Mouse (Mus musculus) liver, postnatal 0 days (tissue): Measurements from ENCODE around the gene 4930412O13Rik. TPM values are rescaled to one million over a fixed set of nuclear protein-coding genes. Genes with fewer than 3 reads are reported as not detected.

Source experiments
- ATAC-seq: fragments of 200-750 bp; cut with Nextera tagmentation; 2 replicates; pipeline ENCODE4 v1.8.0; 2017; ENCODE audit warnings: mild to moderate bottlenecking, moderate library complexity
- DNase-seq: peaks from one replicate; pipeline ENCODE4 v3.0.0-alpha.2; 2016
- H3K27ac ChIP-seq: fragments of 300-500 bp; sonication (generic); 2 replicates; pipeline ENCODE4 v1.5.1; 2014; ENCODE audit warnings: antibody characterized with exemption, moderate library complexity, mild to moderate bottlenecking, low read depth
- H3K27me3 ChIP-seq: fragments of 300-500 bp; sonication (generic); 2 replicates; pipeline ENCODE4 v1.6.1; 2014; ENCODE audit warnings: low read length, control low read depth, mixed read lengths; ENCODE audit not compliant: insufficient read depth
- H3K36me3 ChIP-seq: fragments of 300-500 bp; sonication (generic); replicated peaks from 2 replicates; pipeline ENCODE4 v1.6.1; 2014; ENCODE audit warnings: mild to moderate bottlenecking, control low read depth, low read length, moderate library complexity, mixed read lengths; ENCODE audit not compliant: insufficient read depth
- H3K4me1 ChIP-seq: fragments of 300-500 bp; sonication (generic); 2 replicates; pipeline ENCODE4 v1.6.1; 2014; ENCODE audit warnings: antibody characterized with exemption, mild to moderate bottlenecking, control low read depth; ENCODE audit not compliant: insufficient read depth
- H3K4me2 ChIP-seq: fragments of 300-500 bp; sonication (generic); 2 replicates; pipeline ENCODE4 v1.6.1; 2014; ENCODE audit warnings: low read depth, mild to moderate bottlenecking, low read length, moderate library complexity, mixed read lengths
- H3K4me3 ChIP-seq: fragments of 300-500 bp; sonication (generic); 2 replicates; pipeline ENCODE4 v1.5.1; 2014; ENCODE audit warnings: low read depth, low read length
- H3K9ac ChIP-seq: fragments of 300-500 bp; sonication (generic); replicated peaks from 2 replicates; pipeline ENCODE4 v1.6.1; 2014; ENCODE audit warnings: mild to moderate bottlenecking, moderate library complexity
- H3K9me3 ChIP-seq: fragments of 300-500 bp; sonication (generic); 2 replicates; pipeline ENCODE4 v1.6.1; 2016; ENCODE audit warnings: mild to moderate bottlenecking, control low read depth, low read length, mixed read lengths
- CTCF ChIP-seq: sonication (generic); IDR thresholded peaks from 2 replicates; pipeline ENCODE4 v1.5.1; 2016; ENCODE audit warnings: antibody characterized with exemption, low read depth
- EP300 ChIP-seq: IDR thresholded peaks from 2 replicates; pipeline ENCODE4 v1.6.1; 2016; ENCODE audit warnings: antibody characterized with exemption, low read depth, mild to moderate bottlenecking
- WGBS: fragments of 180-500 bp; shearing (Covaris S2); extraction: QIAGEN DNeasy Blood & Tissue Kit; methylation state at CpG from one replicate; pipeline ENCODE4 v1.1.7; 2014; ENCODE audit not compliant: insufficient replicate concordance; 5-methylcytosine and 5-hydroxymethylcytosine counted together
- polyA plus RNA-seq: library from polyadenylated mRNA; unstranded; fragments of >200 nt; fragmentation: Nextera tagmentation; extraction: Ambion mirVana; gene quantifications from 2 replicates; pipeline ENCODE4 v1.2.1, GENCODE M21; 2015

The 4930412O13Rik gene
- polyA plus RNA-seq, 1 experiment from 2014 or later, result not detected

DNA sequence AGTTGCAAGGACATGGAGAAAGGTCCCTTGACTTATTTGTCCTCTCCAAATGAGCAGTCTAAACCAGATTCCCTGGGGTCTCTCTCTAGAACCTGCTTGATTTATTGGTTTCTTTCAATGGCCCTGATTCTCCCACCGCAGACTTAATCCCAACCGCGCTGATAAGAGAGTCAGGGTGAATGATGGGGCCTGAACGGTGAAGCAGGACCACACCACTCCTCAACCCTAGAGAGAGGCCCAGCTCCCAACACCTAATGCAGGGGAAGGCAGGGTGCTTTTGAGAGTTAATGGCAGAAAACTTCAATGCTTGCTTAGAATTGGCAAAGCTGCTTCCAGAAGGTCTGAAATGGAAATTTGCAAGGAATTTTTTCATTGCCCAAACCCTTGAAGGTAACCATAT is 5.8 kb upstream of the 4930412O13Rik start:
- H3K9ac ChIP-seq, result no peak overlapping the region
- H3K27me3 ChIP-seq, result peaks cover 57% of the 10 kb centered on the region
- H3K4me1 ChIP-seq, result peaks cover 17% of the 10 kb centered on the region
- 47% methylated on average over 4 of the region's 4 CpGs for WGBS
- H3K4me2 ChIP-seq, result peak overlapping the region; percentile 97; the same call in 1 of the 2 replicates
- H3K9me3 ChIP-seq, result no peaks in the 10 kb centered on the region
- H3K4me3 ChIP-seq, result no peak overlapping the region
- no peak overlapping the region for H3K27ac ChIP-seq
- TF ChIP-seq EP300, result no peak
- no peaks in the 10 kb centered on the region for H3K36me3 ChIP-seq
- DNase-seq, result no peak
- no peak for ATAC-seq

DNA sequence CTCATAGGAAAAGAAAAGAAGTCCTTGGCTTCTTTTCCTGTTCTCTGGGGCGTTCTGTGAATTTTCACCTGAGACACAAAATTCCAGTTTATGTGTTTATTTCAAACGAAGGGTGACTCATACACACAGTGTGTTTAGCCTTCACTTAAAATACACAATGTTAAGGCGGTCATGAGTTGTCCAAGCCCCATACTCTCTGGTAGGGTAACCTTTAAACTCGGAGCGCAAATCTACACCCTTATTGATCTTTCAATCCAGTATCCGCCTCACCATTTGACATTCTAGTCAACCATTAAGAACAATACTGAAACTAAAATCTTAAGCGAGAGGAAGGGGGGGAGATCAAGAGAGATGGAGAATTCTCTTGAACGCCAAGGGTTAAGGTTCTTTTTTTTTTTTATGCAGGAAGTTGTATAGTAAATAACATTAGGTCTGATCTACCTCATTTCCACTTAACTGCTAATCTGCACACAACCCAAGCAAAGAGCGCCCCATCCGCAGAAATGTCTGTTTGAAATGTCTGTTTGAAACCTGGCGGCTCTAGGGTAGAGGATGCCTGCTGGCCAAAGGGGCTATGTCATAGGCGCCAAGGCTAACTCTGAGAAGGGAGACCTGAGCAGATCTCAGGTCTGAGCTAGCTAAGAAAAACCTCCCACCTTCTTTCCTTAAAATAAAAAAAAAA is 5.2 kb upstream of the 4930412O13Rik start:
- no peak overlapping the region for H3K27ac ChIP-seq
- ATAC-seq (no peak), DNase-seq (no peak)
- peaks cover 63% of the 10 kb centered on the region for H3K27me3 ChIP-seq
- no peaks in the 10 kb centered on the region for H3K36me3 ChIP-seq
- H3K9ac ChIP-seq, result no peak overlapping the region
- H3K4me2 ChIP-seq, result peak overlapping the region; percentile 97
- H3K9me3 ChIP-seq, result no peaks in the 10 kb centered on the region
- H3K4me1 ChIP-seq, result peaks cover 18% of the 10 kb centered on the region
- H3K4me3 ChIP-seq, result peak overlapping the region; percentile 62
- TF ChIP-seq CTCF (no peak), EP300 (no peak)
- 46% methylated on average over 12 of the region's 12 CpGs for WGBS

DNA sequence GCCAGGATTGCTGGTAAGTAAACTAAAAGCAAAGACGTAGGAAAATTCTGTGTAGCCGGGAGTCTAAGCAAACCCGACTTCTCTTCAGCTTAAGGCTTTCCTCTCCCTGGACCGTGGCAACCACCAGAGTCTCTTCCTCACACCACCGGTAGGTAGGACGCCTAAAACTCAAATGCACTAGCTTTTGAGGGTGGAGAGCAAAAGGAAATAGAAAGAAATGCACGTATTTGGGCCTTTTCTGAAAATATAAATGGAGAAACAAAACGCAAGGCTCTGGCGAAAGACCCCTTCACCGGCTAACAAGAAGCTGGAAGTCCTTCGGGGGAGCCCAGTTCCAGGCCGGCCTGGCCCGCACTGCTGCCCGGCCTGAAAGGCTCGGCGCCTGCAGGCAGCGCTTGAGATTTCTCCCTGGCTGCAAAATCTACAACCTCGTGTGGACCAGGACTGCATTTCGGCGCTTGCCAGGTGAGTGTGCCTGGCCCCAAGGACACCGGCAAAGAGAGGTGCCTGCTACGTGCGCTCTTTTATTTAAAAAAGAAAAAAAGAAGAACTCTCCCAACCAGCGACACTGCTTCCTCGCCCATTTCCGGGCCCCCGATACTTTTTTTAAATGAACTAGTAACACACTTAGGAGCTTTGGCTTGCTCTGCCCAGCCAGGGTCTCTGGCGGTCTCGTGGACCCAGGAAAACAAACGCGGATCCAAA is 4.3 kb upstream of the 4930412O13Rik start:
- peaks cover 28% of the 10 kb centered on the region for H3K4me1 ChIP-seq
- no peaks in the 10 kb centered on the region for H3K9me3 ChIP-seq
- no peak for ATAC-seq
- H3K36me3 ChIP-seq, result no peaks in the 10 kb centered on the region
- TF ChIP-seq EP300 (no peak), CTCF (no peak)
- peak overlapping the region; percentile 62 for H3K4me3 ChIP-seq
- WGBS, result 6% methylated on average over 31 of the region's 31 CpGs
- no peak for DNase-seq
- H3K4me2 ChIP-seq, result peak overlapping the region; percentile 97
- H3K27me3 ChIP-seq, result peaks cover 72% of the 10 kb centered on the region
- 0 out of 2 replicates have a peak overlapping the region, but pooled peaks have one; percentile 6 for H3K27ac ChIP-seq
- peak overlapping the region; percentile 27; the same call in 1 of the 2 replicates for H3K9ac ChIP-seq

DNA sequence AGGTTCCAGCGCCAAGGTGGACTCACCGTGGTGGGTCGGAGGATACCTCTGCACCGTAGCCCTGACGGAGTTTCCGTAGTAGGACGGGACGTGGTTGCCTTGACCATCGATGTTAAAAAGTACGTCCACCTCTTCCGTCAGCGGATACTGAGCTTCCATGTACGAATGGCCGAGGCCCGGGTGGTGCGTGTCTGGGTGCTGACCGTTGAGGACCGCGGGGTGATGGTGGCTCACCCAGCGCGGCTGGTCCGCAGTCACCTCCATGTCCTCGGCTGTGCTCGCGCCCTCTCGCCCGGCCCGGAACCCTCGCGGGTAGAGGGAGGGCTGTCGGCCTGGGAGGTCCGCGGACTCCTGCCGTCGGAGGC is 3.7 kb upstream of the 4930412O13Rik start:
- Histone ChIP-seq H3K4me2 (peak overlapping the region; percentile 97), H3K27ac (no peak overlapping the region), H3K36me3 (no peaks in the 10 kb centered on the region), H3K4me1 (peaks cover 28% of the 10 kb centered on the region), H3K4me3 (peak overlapping the region; percentile 62), H3K27me3 (peaks cover 78% of the 10 kb centered on the region), H3K9me3 (no peaks in the 10 kb centered on the region), H3K9ac (peak overlapping the region; percentile 27; the same call in 1 of the 2 replicates)
- DNase-seq, result peak; percentile 47
- no peak for TF ChIP-seq EP300
- under 1% methylated on average over 35 of the region's 35 CpGs for WGBS
- no peak for ATAC-seq

DNA sequence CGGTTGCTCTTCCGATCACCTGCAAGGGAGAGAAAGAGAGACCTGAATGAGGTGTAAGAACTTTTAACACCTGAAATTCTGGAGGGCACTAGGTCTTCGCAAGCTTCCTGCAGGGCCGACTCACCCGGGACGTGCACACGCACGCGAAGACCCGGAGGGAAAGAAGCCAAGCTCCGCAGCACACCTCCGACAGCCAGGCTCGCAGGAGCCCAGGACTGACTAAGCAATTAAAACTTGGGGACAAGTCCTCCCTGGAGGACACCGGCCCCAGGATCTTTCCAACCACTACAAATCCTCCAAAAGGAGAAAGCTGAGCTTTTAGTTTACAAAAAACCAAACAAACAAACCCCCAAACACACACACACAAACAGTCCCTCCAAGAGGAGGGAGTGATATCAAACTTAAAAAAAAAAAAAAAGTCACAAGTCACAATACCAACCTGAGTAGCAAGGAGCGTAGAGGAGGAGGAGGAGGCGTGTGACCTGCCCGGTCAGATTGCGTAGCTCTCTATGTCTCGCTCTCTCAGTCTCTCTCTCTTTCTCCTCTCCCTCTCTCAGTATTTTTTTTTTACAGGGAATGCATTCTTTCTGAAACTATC is 3.0 kb upstream of the 4930412O13Rik start:
- peak overlapping the region; percentile 97 for H3K4me2 ChIP-seq
- ATAC-seq (no peak), DNase-seq (no peak)
- peak overlapping the region; percentile 62 for H3K4me3 ChIP-seq
- WGBS, result 2% methylated on average over 19 of the region's 19 CpGs
- TF ChIP-seq EP300 (no peak), CTCF (no peak)
- peaks cover 85% of the 10 kb centered on the region for H3K27me3 ChIP-seq
- no peak overlapping the region for H3K27ac ChIP-seq
- H3K9me3 ChIP-seq, result no peaks in the 10 kb centered on the region
- H3K4me1 ChIP-seq, result peaks cover 30% of the 10 kb centered on the region
- H3K36me3 ChIP-seq, result no peaks in the 10 kb centered on the region
- H3K9ac ChIP-seq, result peak overlapping the region; percentile 50

DNA sequence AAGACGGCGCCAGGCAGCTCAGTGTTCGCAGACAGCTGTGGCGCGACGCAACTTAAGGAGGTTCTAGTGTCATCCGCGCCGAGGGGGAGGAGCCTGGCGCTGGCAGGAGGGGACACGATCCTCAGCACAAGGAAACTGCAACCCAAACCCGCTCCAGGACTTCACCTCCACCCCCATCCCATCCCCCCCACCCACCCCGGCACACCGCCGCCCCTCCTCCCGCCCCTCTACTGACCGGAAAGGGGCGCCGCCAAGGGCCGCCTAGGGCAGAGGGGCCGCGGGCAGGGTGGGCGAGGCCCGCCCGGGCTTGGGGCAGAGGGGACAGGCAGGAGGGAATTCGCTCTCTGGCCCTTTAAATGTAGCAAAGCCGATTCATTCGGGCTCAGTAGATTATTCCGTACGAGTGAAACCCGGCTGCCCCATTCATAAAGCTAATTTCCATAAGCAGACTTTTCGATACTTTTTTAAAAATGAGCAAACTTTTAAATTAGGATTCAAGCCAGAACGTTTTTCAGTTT is 2.4 kb upstream of the 4930412O13Rik start:
- WGBS, result 1% methylated on average over 27 of the region's 33 CpGs
- TF ChIP-seq EP300 (no peak), CTCF (no peak)
- no peaks in the 10 kb centered on the region for H3K9me3 ChIP-seq
- H3K4me3 ChIP-seq, result peak overlapping the region; percentile 62
- no peaks in the 10 kb centered on the region for H3K36me3 ChIP-seq
- peak overlapping the region; percentile 62; the same call in 1 of the 2 replicates for H3K27ac ChIP-seq
- ATAC-seq, result no peak
- peak overlapping the region; percentile 50 for H3K9ac ChIP-seq
- peak overlapping the region; percentile 97 for H3K4me2 ChIP-seq
- peak; percentile 49 for DNase-seq
- peaks cover 34% of the 10 kb centered on the region for H3K4me1 ChIP-seq
- H3K27me3 ChIP-seq, result peaks cover 88% of the 10 kb centered on the region
